Mouse (Mus musculus): ENCODE results near the gene Ndrg2. TPM values are rescaled to one million over a fixed set of nuclear protein-coding genes. Genes with fewer than 3 reads are reported as not detected.

Gene Ndrg2
- polyA plus RNA-seq, 1 experiment: 24.7 TPM

GRCm38 (mm10) chr14:51893094-51893794 lies 20.7 kb downstream of the Ndrg2 start:
- no peaks in the 10 kb centered on the region for H3K79me2 ChIP-seq (ENCODE audit: control insufficient read depth, insufficient read depth)
- H3K79me3 ChIP-seq (ENCODE audit: low read depth): no peaks in the 10 kb centered on the region
- no peak for TF ChIP-seq MYOD1 (IDR thresholded peaks at IDR 0.05; ENCODE audit: control insufficient read depth, insufficient read length, low read depth)
- H3K4me3 ChIP-seq (ENCODE audit: insufficient read depth, poor library complexity, severe bottlenecking): no peak overlapping the region
- no peaks in the 10 kb centered on the region for H3K27me3 ChIP-seq (ENCODE audit: control insufficient read depth, insufficient read depth, insufficient read length)
- no peak overlapping the region for H3ac ChIP-seq (ENCODE audit: control insufficient read depth, insufficient read length, low read depth)
- peaks cover 22% of the 10 kb centered on the region for H3K36me3 ChIP-seq (ENCODE audit: control insufficient read depth, insufficient read depth)

GRCm38 (mm10) chr14:51892191-51892939 lies 21.6 kb downstream of the Ndrg2 start, which contains the start of gene Slc39a2:
Slc39a2 (plus strand) TSS chr14:51892889.
- Histone ChIP-seq H3K79me2 (ENCODE audit: control insufficient read depth, insufficient read depth) (no peaks in the 10 kb centered on the region), H3K79me3 (ENCODE audit: low read depth) (no peaks in the 10 kb centered on the region), H3K36me3 (ENCODE audit: control insufficient read depth, insufficient read depth) (peaks cover 29% of the 10 kb centered on the region), H3ac (ENCODE audit: control insufficient read depth, insufficient read length, low read depth) (no peak within 1 kb of the TSS), H3K4me3 (ENCODE audit: insufficient read depth, poor library complexity, severe bottlenecking) (no peak within 1 kb of the TSS), H3K27me3 (ENCODE audit: control insufficient read depth, insufficient read depth, insufficient read length) (no peaks in the 10 kb centered on the region)
- no peak for TF ChIP-seq MYOD1 (IDR thresholded peaks at IDR 0.05; ENCODE audit: control insufficient read depth, insufficient read length, low read depth)
- no peak for TF ChIP-seq CTCF (IDR thresholded peaks at IDR 0.05; ENCODE audit: control insufficient read depth, insufficient read depth, insufficient read length)
- no peak for TF ChIP-seq CEBPB (IDR thresholded peaks at IDR 0.05; ENCODE audit: low read depth)
- TF ChIP-seq MYOG (IDR thresholded peaks at IDR 0.05; ENCODE audit: control insufficient read depth, extremely low read depth, insufficient read length): no peak
- no peak for TF ChIP-seq MAX (IDR thresholded peaks at IDR 0.05)
- no peak for TF ChIP-seq FOSL1 (IDR thresholded peaks at IDR 0.05; ENCODE audit: insufficient read depth, low read length, poor library complexity, severe bottlenecking)
- TF ChIP-seq USF1 (IDR thresholded peaks at IDR 0.05; ENCODE audit: low read depth): no peak

GRCm38 (mm10) chr14:51889833-51890232 lies 24.1 kb downstream of the Ndrg2 start:
- Histone ChIP-seq H3K27me3 (ENCODE audit: control insufficient read depth, insufficient read depth, insufficient read length) (no peaks in the 10 kb centered on the region), H3K79me2 (ENCODE audit: control insufficient read depth, insufficient read depth) (peaks cover 22% of the 10 kb centered on the region), H3ac (ENCODE audit: control insufficient read depth, insufficient read length, low read depth) (no peak overlapping the region), H3K36me3 (ENCODE audit: control insufficient read depth, insufficient read depth) (peaks cover 35% of the 10 kb centered on the region), H3K79me3 (ENCODE audit: low read depth) (peaks cover 3% of the 10 kb centered on the region), H3K4me3 (ENCODE audit: insufficient read depth, poor library complexity, severe bottlenecking) (no peak overlapping the region)
- TF ChIP-seq CEBPB (IDR thresholded peaks at IDR 0.05; ENCODE audit: low read depth) (no peak), FOSL1 (IDR thresholded peaks at IDR 0.05; ENCODE audit: insufficient read depth, low read length, poor library complexity, severe bottlenecking) (no peak), MYOG (IDR thresholded peaks at IDR 0.05; ENCODE audit: control insufficient read depth, extremely low read depth, insufficient read length) (no peak), USF1 (IDR thresholded peaks at IDR 0.05; ENCODE audit: low read depth) (no peak), MYOD1 (IDR thresholded peaks at IDR 0.05; ENCODE audit: control insufficient read depth, insufficient read length, low read depth) (no peak), MAX (IDR thresholded peaks at IDR 0.05) (no peak), CTCF (IDR thresholded peaks at IDR 0.05; ENCODE audit: control insufficient read depth, insufficient read depth, insufficient read length) (no peak)

- Histone ChIP-seq H3K4me3 (ENCODE audit: insufficient read depth, poor library complexity, severe bottlenecking) (no peak overlapping the region), H3K27me3 (ENCODE audit: control insufficient read depth, insufficient read depth, insufficient read length) (no peaks in the 10 kb centered on the region)
- TF ChIP-seq MYOD1 (IDR thresholded peaks at IDR 0.05; ENCODE audit: control insufficient read depth, insufficient read length, low read depth) (no peak), MAX (IDR thresholded peaks at IDR 0.05) (no peak)
These were observed 27.9 kb downstream of the Ndrg2 start for GRCm38 (mm10) chr14:51886051-51886450.

GRCm38 (mm10) chr14:51884598-51885331 lies 29.2 kb downstream of the Ndrg2 start, which contains the start of gene Mettl17:
Mettl17 (plus strand) TSS chr14:51884842.
- Histone ChIP-seq H3K27me3 (ENCODE audit: control insufficient read depth, insufficient read depth, insufficient read length) (no peaks in the 10 kb centered on the region), H3K79me3 (ENCODE audit: low read depth) (peaks cover 3% of the 10 kb centered on the region), H3ac (ENCODE audit: control insufficient read depth, insufficient read length, low read depth) (peak within 1 kb of the TSS; percentile 86), H3K36me3 (ENCODE audit: control insufficient read depth, insufficient read depth) (peaks cover 21% of the 10 kb centered on the region), H3K79me2 (ENCODE audit: control insufficient read depth, insufficient read depth) (peaks cover 23% of the 10 kb centered on the region), H3K4me3 (ENCODE audit: insufficient read depth, poor library complexity, severe bottlenecking) (peak within 1 kb of the TSS; percentile 83)
- no peak for TF ChIP-seq FOSL1 (IDR thresholded peaks at IDR 0.05; ENCODE audit: insufficient read depth, low read length, poor library complexity, severe bottlenecking)

More at GRCm38 (mm10) chr14:51886051-51886450, 27.9 kb downstream of the Ndrg2 start:
- H3ac ChIP-seq (ENCODE audit: control insufficient read depth, insufficient read length, low read depth): no peak overlapping the region
- peaks cover 3% of the 10 kb centered on the region for H3K79me3 ChIP-seq (ENCODE audit: low read depth)
- peaks cover 23% of the 10 kb centered on the region for H3K79me2 ChIP-seq (ENCODE audit: control insufficient read depth, insufficient read depth)
- peaks cover 30% of the 10 kb centered on the region for H3K36me3 ChIP-seq (ENCODE audit: control insufficient read depth, insufficient read depth)

All from C2C12 (cell line).